Mouse (Mus musculus): ENCODE measurements around the gene Tmem171.

Tmem171 gene

DNA sequence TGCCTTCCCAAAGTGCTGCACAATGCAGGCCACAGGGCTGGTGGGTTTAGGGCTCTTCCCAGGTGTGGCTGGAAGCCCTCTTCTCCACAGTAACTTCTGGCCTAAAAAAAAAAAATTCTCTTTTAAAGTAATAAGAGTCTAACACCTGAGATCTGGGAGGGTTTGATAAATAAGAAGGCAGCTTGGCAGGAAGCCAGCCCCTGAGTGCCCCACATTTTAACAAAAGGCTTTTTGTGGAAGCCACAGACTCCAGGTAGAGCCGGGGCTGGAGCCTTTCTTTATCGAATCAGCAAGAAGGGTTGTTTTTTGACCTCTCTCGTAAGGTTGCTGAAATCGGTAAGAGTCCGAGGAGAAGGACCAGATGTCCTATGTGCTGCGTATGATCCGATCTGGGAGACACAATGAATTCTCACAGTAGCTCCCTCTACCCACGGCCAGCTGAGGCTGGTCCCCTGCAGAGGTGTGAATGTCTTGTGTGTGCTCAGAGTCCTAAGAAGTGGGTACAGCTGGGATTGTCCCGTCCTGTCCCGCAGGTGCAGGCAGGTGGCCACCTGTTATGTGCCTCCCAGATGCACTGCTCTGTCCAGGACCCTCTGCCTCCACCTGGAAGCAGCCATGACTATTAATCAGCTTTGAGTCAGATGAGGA lies 6.2 kb upstream of the Tmem171 start:
- TF ChIP-seq NANOG (IDR thresholded peaks at IDR 0.05; ENCODE audit: borderline replicate concordance, low read length) (no peak), POU5F1 (IDR thresholded peaks at IDR 0.05; ENCODE audit: borderline replicate concordance, low read length) (no peak), CTCF (conservative IDR thresholded peaks at IDR 0.05; ENCODE audit: low read length) (no peak)
- Histone ChIP-seq H3K36me3 (ENCODE audit: insufficient read depth, low read length) (no peaks in the 10 kb centered on the region), H3K4me3 (replicated peaks; ENCODE audit: low read length) (no peak overlapping the region), H3K27me3 (ENCODE audit: insufficient read depth, low read length) (peaks cover 29% of the 10 kb centered on the region), H3K9me3 (ENCODE audit: low read length) (0 out of 2 replicates have a peak, but pooled peaks cover 3% of the 10 kb centered on the region), H3K4me1 (replicated peaks; ENCODE audit: low read depth, low read length) (no peaks in the 10 kb centered on the region)

DNA sequence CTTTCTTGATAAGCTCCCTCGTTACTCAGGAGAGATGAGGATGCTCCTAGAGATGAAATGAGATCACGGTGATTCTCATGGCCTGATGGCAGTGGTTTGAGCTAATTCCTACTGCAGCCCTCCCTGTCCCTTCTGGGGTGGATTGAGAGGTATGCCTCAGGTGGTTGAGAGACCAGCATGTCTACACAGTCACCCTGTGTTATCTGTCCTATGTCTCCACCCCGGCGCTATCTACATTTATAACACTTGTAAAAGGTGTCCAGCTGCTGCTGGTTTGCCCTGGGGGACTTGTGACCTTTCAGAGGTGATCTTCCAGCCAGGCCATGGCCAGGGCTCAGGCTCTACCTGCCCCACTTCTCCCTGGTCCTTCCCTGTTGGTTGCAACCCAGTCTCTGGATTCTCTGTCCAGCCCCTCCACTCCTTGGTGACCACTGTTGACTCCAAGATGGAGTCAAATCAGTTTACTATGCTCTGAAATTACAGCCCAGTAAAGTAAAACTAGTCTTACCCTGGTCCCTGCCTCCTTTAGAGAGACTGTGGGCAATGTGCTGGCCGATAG lies 5.4 kb upstream of the Tmem171 start:
- TF ChIP-seq POU5F1 (IDR thresholded peaks at IDR 0.05; ENCODE audit: borderline replicate concordance, low read length) (no peak), NANOG (IDR thresholded peaks at IDR 0.05; ENCODE audit: borderline replicate concordance, low read length) (no peak), CTCF (conservative IDR thresholded peaks at IDR 0.05; ENCODE audit: low read length) (no peak)
- H3K4me3 ChIP-seq (replicated peaks; ENCODE audit: low read length) = no peak overlapping the region
- no peaks in the 10 kb centered on the region for H3K36me3 ChIP-seq (ENCODE audit: insufficient read depth, low read length)
- H3K4me1 ChIP-seq (replicated peaks; ENCODE audit: low read depth, low read length) = peaks cover 2% of the 10 kb centered on the region; the same call in 1 of the 2 replicates
- H3K9me3 ChIP-seq (ENCODE audit: low read length) = 0 out of 2 replicates have a peak, but pooled peaks cover 6% of the 10 kb centered on the region
- H3K27me3 ChIP-seq (ENCODE audit: insufficient read depth, low read length) = peaks cover 37% of the 10 kb centered on the region

DNA sequence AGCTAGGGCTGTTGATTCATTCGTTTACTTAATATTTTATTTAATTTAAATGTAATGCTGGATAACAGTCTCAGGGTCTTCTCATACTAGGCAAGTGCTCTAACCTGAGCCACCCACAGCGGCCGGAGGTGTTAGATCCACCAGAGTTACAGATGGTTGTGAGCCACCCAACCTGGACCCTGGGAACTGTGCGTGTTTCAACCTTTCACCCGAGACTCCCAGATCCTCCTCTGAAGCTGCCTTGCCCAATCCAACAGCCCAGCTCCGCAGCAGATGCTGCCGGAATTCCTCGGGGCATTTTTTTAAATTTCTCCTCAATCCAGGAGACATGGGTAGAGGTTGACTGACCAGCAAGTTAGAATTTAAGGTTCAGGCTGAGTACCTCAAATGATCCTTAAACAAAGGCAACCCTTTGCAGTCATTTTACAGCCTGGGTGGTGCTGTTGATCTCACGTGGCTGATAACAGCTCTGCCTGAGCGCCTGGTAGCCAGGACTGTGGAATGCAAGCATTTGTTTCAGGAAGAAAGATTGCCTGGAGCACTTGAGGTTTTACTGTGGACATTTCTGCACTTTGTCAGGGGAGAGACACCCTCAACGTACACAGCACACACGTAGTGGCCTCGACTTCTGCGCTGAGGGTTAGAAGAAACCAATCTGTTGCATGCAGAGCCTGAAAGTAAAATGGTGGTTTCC lies 4.6 kb upstream of the Tmem171 start:
- no peaks in the 10 kb centered on the region for H3K36me3 ChIP-seq (ENCODE audit: insufficient read depth, low read length)
- no peak overlapping the region for H3K4me3 ChIP-seq (replicated peaks; ENCODE audit: low read length)
- H3K4me1 ChIP-seq (replicated peaks; ENCODE audit: low read depth, low read length) = peaks cover 8% of the 10 kb centered on the region; the same call in 1 of the 2 replicates
- 0 out of 2 replicates have a peak, but pooled peaks cover 6% of the 10 kb centered on the region for H3K9me3 ChIP-seq (ENCODE audit: low read length)
- TF ChIP-seq POU5F1 (IDR thresholded peaks at IDR 0.05; ENCODE audit: borderline replicate concordance, low read length) = no peak
- TF ChIP-seq CTCF (conservative IDR thresholded peaks at IDR 0.05; ENCODE audit: low read length) = no peak
- TF ChIP-seq NANOG (IDR thresholded peaks at IDR 0.05; ENCODE audit: borderline replicate concordance, low read length) = no peak
- peaks cover 45% of the 10 kb centered on the region for H3K27me3 ChIP-seq (ENCODE audit: insufficient read depth, low read length)

DNA sequence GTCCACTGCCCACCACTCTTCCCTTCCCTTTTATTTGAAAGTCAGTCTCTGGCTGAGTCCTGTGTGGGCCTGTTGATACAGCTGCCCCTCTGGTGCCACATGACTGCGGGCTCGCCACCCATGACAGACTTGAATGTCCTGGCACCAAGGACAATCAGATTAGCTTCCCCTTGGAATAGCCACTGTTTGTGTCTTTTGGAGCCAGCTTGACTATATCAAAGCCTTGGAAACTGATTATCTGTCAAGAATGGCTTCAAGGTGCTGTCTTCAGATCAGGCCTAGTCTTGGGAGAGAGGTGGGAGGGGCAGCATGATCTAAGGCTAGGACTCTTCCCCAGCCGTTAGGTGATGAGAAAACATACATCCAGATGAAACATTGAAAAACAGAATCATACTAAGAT lies 2.1 kb upstream of the Tmem171 start:
- Histone ChIP-seq H3K4me3 (replicated peaks; ENCODE audit: low read length) (no peak overlapping the region), H3K36me3 (ENCODE audit: insufficient read depth, low read length) (no peaks in the 10 kb centered on the region), H3K4me1 (replicated peaks; ENCODE audit: low read depth, low read length) (peaks cover 9% of the 10 kb centered on the region; the same call in 1 of the 2 replicates), H3K27me3 (ENCODE audit: insufficient read depth, low read length) (peaks cover 60% of the 10 kb centered on the region), H3K9me3 (ENCODE audit: low read length) (0 out of 2 replicates have a peak, but pooled peaks cover 6% of the 10 kb centered on the region)
- TF ChIP-seq CTCF (conservative IDR thresholded peaks at IDR 0.05; ENCODE audit: low read length) (no peak), POU5F1 (IDR thresholded peaks at IDR 0.05; ENCODE audit: borderline replicate concordance, low read length) (no peak), NANOG (IDR thresholded peaks at IDR 0.05; ENCODE audit: borderline replicate concordance, low read length) (no peak)

DNA sequence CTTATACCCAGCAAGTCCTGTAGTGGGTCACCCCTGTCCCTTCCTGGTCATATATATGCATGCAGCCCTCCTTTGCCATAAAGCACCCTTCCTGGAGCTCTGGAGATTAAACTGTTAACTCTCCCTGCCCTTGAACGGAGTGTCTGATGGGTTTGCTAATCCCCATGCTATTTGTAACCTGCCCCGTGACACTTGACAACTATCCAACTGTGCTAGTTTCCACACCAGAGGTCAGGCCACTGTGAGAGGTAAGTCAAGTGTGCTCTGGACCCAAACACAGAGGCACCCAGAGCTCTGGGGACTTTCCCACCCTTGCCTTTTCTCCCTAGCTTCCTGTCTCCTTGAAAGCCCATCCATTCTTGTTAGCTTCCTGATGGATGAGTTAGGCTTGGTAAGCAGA lies 912 bp upstream of the Tmem171 start:
- Histone ChIP-seq H3K9me3 (ENCODE audit: low read length) (0 out of 2 replicates have a peak, but pooled peaks cover 6% of the 10 kb centered on the region), H3K4me3 (replicated peaks; ENCODE audit: low read length) (peak overlapping the region; percentile 79; the same call in 1 of the 2 replicates), H3K27me3 (ENCODE audit: insufficient read depth, low read length) (peaks cover 59% of the 10 kb centered on the region), H3K36me3 (ENCODE audit: insufficient read depth, low read length) (no peaks in the 10 kb centered on the region), H3K4me1 (replicated peaks; ENCODE audit: low read depth, low read length) (peaks cover 9% of the 10 kb centered on the region; the same call in 1 of the 2 replicates)
- TF ChIP-seq NANOG (IDR thresholded peaks at IDR 0.05; ENCODE audit: borderline replicate concordance, low read length) = no peak
- no peak for TF ChIP-seq POU5F1 (IDR thresholded peaks at IDR 0.05; ENCODE audit: borderline replicate concordance, low read length)
- TF ChIP-seq CTCF (conservative IDR thresholded peaks at IDR 0.05; ENCODE audit: low read length) = no peak

DNA sequence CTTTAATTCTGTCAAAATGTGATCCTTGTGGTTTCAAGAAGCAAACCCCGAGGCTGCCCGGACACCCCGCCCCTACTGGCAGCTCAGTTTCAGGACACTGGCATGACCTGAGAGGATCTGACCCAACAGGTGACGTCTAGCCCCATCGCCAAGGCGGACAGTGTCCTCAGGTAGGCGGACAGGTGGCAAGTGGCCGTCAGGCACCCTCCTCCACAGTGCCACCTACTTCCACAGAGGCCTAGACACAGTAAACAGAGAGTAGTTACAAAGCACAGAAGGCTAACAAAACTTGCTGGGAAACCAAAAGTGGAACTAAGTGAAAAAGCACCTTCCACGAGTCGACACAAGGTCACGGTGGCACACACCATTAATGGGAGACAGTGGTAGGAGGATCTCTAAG lies 1.3 kb downstream of the Tmem171 start:
- H3K27me3 ChIP-seq (ENCODE audit: insufficient read depth, low read length) = peaks cover 50% of the 10 kb centered on the region
- H3K9me3 ChIP-seq (ENCODE audit: low read length) = 0 out of 2 replicates have a peak, but pooled peaks cover 6% of the 10 kb centered on the region
- peaks cover 9% of the 10 kb centered on the region; the same call in 1 of the 2 replicates for H3K4me1 ChIP-seq (replicated peaks; ENCODE audit: low read depth, low read length)
- no peak for TF ChIP-seq CTCF (conservative IDR thresholded peaks at IDR 0.05; ENCODE audit: low read length)
- no peak for TF ChIP-seq NANOG (IDR thresholded peaks at IDR 0.05; ENCODE audit: borderline replicate concordance, low read length)
- TF ChIP-seq POU5F1 (IDR thresholded peaks at IDR 0.05; ENCODE audit: borderline replicate concordance, low read length) = no peak
- H3K4me3 ChIP-seq (replicated peaks; ENCODE audit: low read length) = no peak overlapping the region
- H3K36me3 ChIP-seq (ENCODE audit: insufficient read depth, low read length) = no peaks in the 10 kb centered on the region

DNA sequence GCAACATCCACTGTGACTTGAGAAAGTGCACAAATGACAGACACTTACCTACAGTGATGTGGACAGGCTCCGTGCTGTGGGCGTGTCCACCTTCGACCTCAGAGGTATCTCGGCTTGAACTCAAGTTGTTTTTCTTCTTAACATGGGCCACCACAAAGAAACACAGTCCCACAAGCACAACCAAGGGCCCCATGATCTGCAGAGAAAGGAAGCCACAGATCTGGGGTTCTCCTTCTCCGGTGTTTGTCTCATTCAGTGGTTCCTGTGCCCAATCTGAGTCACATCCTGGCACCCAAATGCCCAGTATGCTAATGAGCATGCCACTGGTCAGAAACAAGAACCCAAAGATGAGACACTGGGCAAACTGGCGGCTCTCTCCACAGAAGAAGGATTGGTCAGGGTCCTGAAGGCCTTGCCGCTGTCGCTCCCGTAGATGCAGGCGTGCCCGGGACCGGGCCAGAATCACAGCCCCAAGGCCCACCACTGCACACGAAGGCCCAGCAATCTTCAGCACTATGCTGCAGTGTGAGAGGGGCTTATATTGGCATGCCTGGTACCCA lies 2.6 kb downstream of the Tmem171 start:
- H3K9me3 ChIP-seq (ENCODE audit: low read length) = 0 out of 2 replicates have a peak, but pooled peaks cover 6% of the 10 kb centered on the region
- TF ChIP-seq NANOG (IDR thresholded peaks at IDR 0.05; ENCODE audit: borderline replicate concordance, low read length) (no peak), CTCF (conservative IDR thresholded peaks at IDR 0.05; ENCODE audit: low read length) (no peak), POU5F1 (IDR thresholded peaks at IDR 0.05; ENCODE audit: borderline replicate concordance, low read length) (no peak)

DNA sequence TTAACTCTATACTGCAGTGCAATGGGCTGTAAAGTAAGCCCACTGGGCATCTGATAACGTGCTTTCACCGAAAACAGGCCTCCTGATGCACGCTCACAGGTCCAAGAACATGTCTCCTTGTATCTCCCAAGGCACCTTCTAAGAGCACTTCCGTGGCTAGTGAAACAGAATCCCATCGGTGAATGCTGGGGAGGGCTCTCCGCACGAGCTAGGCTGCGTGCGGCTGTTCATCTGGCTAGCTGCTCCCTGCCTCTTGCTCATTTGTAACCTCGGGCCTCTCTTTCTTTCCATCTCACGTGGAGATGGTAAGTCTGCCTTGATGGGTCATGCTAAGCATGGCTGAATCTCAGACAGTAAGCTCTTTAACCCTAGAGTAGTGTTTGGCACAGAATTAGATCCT lies 3.7 kb downstream of the Tmem171 start:
- Histone ChIP-seq H3K4me3 (replicated peaks; ENCODE audit: low read length) (no peak overlapping the region), H3K4me1 (replicated peaks; ENCODE audit: low read depth, low read length) (peaks cover 9% of the 10 kb centered on the region; the same call in 1 of the 2 replicates), H3K36me3 (ENCODE audit: insufficient read depth, low read length) (no peaks in the 10 kb centered on the region), H3K9me3 (ENCODE audit: low read length) (0 out of 2 replicates have a peak, but pooled peaks cover 5% of the 10 kb centered on the region), H3K27me3 (ENCODE audit: insufficient read depth, low read length) (peaks cover 38% of the 10 kb centered on the region)
- no peak for TF ChIP-seq POU5F1 (IDR thresholded peaks at IDR 0.05; ENCODE audit: borderline replicate concordance, low read length)
- TF ChIP-seq CTCF (conservative IDR thresholded peaks at IDR 0.05; ENCODE audit: low read length) = no peak
- no peak for TF ChIP-seq NANOG (IDR thresholded peaks at IDR 0.05; ENCODE audit: borderline replicate concordance, low read length)

More for the DNA sequence above, 2.6 kb downstream of the Tmem171 start:
- peaks cover 50% of the 10 kb centered on the region for H3K27me3 ChIP-seq (ENCODE audit: insufficient read depth, low read length)
- H3K4me3 ChIP-seq (replicated peaks; ENCODE audit: low read length) = no peak overlapping the region
- no peaks in the 10 kb centered on the region for H3K36me3 ChIP-seq (ENCODE audit: insufficient read depth, low read length)
- H3K4me1 ChIP-seq (replicated peaks; ENCODE audit: low read depth, low read length) = peaks cover 9% of the 10 kb centered on the region; the same call in 1 of the 2 replicates
